Mouse (Mus musculus) gastrocnemius, adult 8-10 months (tissue): ENCODE results near the gene Smim24. TPM values are rescaled to one million over a fixed set of nuclear protein-coding genes. Genes with fewer than 3 reads are reported as not detected.

Source experiments
- DNase-seq, 2 experiments: peaks; one replicate each; pipeline ENCODE4 v3.0.0; 2022; ENCODE audit warnings: low spot score in 2 of 2
- total RNA-seq, 4 experiments: library from RNA; stranded (reverse); gene quantifications; 2 replicates each; pipeline ENCODE4 v1.2.4; 2022

The Smim24 gene
- total RNA-seq = not detected

- no peak for DNase-seq
Observed at GRCm38 (mm10) chr10:81392781-81393185, at the start of gene Smim24. TSS of gene Smim24 (plus strand) at chr10:81393051.

- DNase-seq = no peak
Observed at GRCm38 (mm10) chr10:81344421-81345161, 48.3 kb upstream of the Smim24 start.

GRCm38 (mm10) chr10:81345162-81345534 lies 47.7 kb upstream of the Smim24 start:
- DNase-seq = no peak

GRCm38 (mm10) chr10:81346453-81347067 lies 46.3 kb upstream of the Smim24 start:
- DNase-seq = no peak

- DNase-seq = no peak
Observed at GRCm38 (mm10) chr10:81349146-81349545, 43.7 kb upstream of the Smim24 start.

GRCm38 (mm10) chr10:81349961-81350350 lies 42.9 kb upstream of the Smim24 start:
- no peak for DNase-seq

- DNase-seq = peak; percentile 99
Observed at GRCm38 (mm10) chr10:81350351-81351063, 42.3 kb upstream of the Smim24 start, which contains the start of gene Hmg20b. TSS of gene Hmg20b (minus strand) at chr10:81350480.

GRCm38 (mm10) chr10:81351678-81352291 lies 41.1 kb upstream of the Smim24 start:
- DNase-seq = no peak

GRCm38 (mm10) chr10:81354738-81355477 lies 37.9 kb upstream of the Smim24 start:
- no peak for DNase-seq

GRCm38 (mm10) chr10:81355533-81355932 lies 37.3 kb upstream of the Smim24 start:
- no peak for DNase-seq

- no peak for DNase-seq
Observed at GRCm38 (mm10) chr10:81356352-81356990, 36.4 kb upstream of the Smim24 start.

GRCm38 (mm10) chr10:81356991-81357844 lies 35.6 kb upstream of the Smim24 start, which contains the start of gene Mfsd12:
TSS of gene Mfsd12 (plus strand) at chr10:81357491.
- peak; percentile 76 to 88 for DNase-seq

GRCm38 (mm10) chr10:81358209-81358608 lies 34.6 kb upstream of the Smim24 start:
- DNase-seq = no peak

- DNase-seq = no peak
Observed at GRCm38 (mm10) chr10:81358841-81359240, 34.0 kb upstream of the Smim24 start.

- DNase-seq = no peak
Observed at GRCm38 (mm10) chr10:81360721-81361120, 32.1 kb upstream of the Smim24 start.

- no peak for DNase-seq
Observed at GRCm38 (mm10) chr10:81362336-81362949, 30.4 kb upstream of the Smim24 start.

- DNase-seq = no peak
Observed at GRCm38 (mm10) chr10:81363436-81364346, 29.2 kb upstream of the Smim24 start.

- no peak for DNase-seq
Observed at GRCm38 (mm10) chr10:81364666-81365065, 28.2 kb upstream of the Smim24 start.
